Comparison of ENCODE assay signal across 8 mouse cellular contexts in the genomic region with DNA sequence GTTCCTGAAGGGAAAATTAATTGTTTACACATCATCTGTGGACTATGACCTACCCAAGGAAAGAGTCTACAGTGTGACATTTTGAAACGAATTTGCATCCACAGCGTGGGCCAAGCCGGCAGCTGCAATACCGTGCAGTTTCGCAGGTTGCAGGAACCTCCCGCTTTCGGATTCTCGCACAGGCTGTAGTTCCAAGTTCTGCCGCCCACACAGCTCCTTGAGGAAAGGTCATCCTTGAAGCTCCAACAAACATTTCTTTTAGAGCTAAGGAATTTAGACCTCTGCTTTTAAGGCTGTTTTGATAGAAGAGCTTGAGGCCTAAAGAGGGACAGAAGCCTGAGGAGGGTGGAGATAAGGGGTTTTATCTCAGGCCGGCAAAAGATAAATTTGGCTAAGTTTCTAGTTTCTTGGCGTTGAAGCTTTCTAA.
DNase-seq lines count a peak whose midpoint lies in the region; ATAC-seq lines count a peak whose summit lies in the region.
"Had no signal": no experiment of that assay in that cellular context is flagged by ENCODE, and none has a peak within 500 bp of the region (broad histone marks: within the 10 kb centered on the region; RNA-seq: fewer than 3 reads in every experiment).

No protein-coding gene starts in this region.

- intact Hi-C loops in left cerebral cortex, postnatal 14 days (cut with DNase I): loop anchor here (10.0 kb wide), 1 partner anchor 1260 kb away; no protein-coding TSS in a partner anchor

- DNase-seq in lung, postnatal 36 days: no peak
- DNase-seq in kidney, adult 18-20 months: peak; percentile 47
- DNase-seq in left cerebral cortex, postnatal 14 days (ENCODE audit: low spot score in 2 of 2): peak; percentile 53 to 77
- DNase-seq in telencephalon, adult 2 months (ENCODE audit: low read depth, low spot score): peak; percentile 76
- no peak for DNase-seq in urinary bladder, postnatal 36 days (ENCODE audit: low spot score in 2 of 2)
- no peak for DNase-seq in hindbrain, embryonic 10.5 days (ENCODE audit: low spot score)
- DNase-seq: cerebellum, postnatal 36 days had no signal

- H3K27ac ChIP-seq in lung, embryonic 15.5 days: peak overlapping the region; percentile 22; the same call in 1 of the 2 replicates
- H3K27ac ChIP-seq in hindbrain, embryonic 10.5 days: no peak overlapping the region

- no peak for ATAC-seq in lung, embryonic 15.5 days (ENCODE audit: borderline replicate concordance, extremely low read depth, low FRiP score, low TSS enrichment)

- H3K9ac ChIP-seq in lung, embryonic 15.5 days: no peak overlapping the region

- no peaks in the 10 kb centered on the region for H3K9me3 ChIP-seq in lung, embryonic 15.5 days
- H3K9me3 ChIP-seq in hindbrain, embryonic 10.5 days: no peaks in the 10 kb centered on the region

- no peak overlapping the region for H3K4me2 ChIP-seq in lung, embryonic 15.5 days

- peaks cover 8% of the 10 kb centered on the region; the same call in 1 of the 2 replicates for H3K4me1 ChIP-seq in lung, embryonic 15.5 days
- H3K4me1 ChIP-seq in hindbrain, embryonic 10.5 days (replicated peaks): 0 out of 2 replicates have a peak, but pooled peaks cover 3% of the 10 kb centered on the region

- H3K27me3 ChIP-seq in lung, embryonic 15.5 days: no peaks in the 10 kb centered on the region
- H3K27me3 ChIP-seq in hindbrain, embryonic 10.5 days (ENCODE audit: insufficient read depth, poor library complexity, severe bottlenecking): no peaks in the 10 kb centered on the region

- no peak overlapping the region for H3K4me3 ChIP-seq in lung, embryonic 15.5 days
- H3K4me3 ChIP-seq in hindbrain, embryonic 10.5 days: no peak overlapping the region

- H3K36me3 ChIP-seq in lung, embryonic 15.5 days: no peaks in the 10 kb centered on the region
- no peaks in the 10 kb centered on the region for H3K36me3 ChIP-seq in hindbrain, embryonic 10.5 days

- WGBS in lung, embryonic 15.5 days: 40% methylated on average over 11 of the region's 11 CpGs
- WGBS in hindbrain, embryonic 10.5 days: 91% methylated on average over 11 of the region's 11 CpGs

Comparison
In these comparisons a context has a peak if more than half of its experiments do, and no peak if none do; other contexts are left out.
1. DNase-seq: peak in kidney, adult 18-20 months (single experiment), left cerebral cortex, postnatal 14 days (2 of 2) and telencephalon, adult 2 months (single experiment); none in lung, postnatal 36 days (single experiment), urinary bladder, postnatal 36 days (0 of 2) and hindbrain, embryonic 10.5 days (single experiment).